Mouse (Mus musculus) spleen, postnatal 14 days (tissue): ENCODE data around the gene Prrt3.

Experiments
- DNase-seq, 2 experiments: peaks; one replicate each; pipeline ENCODE4 v3.0.0; 2021 to 2022; ENCODE audit warnings: low spot score in 2 of 2

Gene Prrt3

GRCm38 (mm10) chr6:113444207-113444965 is 57.3 kb downstream of the Prrt3 start:
- DNase-seq: no peak
